Mouse (Mus musculus): ENCODE measurements around the gene Dnajc30.

Gene Dnajc30

GRCm38 (mm10) chr5:135040777-135041176 lies 23.2 kb upstream of the Dnajc30 start:
- POLR2A ChIA-PET, result interaction anchor here in 3 of 4 experiments (0.6 to 3.8 kb wide), 26 partner anchors 9 to 119 kb away, joined by 3 to 54 read pairs (median 4); partner anchors contain the start of genes Abhd11 (in 3 of the 3), Stx1a (in 2 of the 3), Cldn3 (in 1 of the 3) and Cldn4 (in 1 of the 3)
- CTCF ChIA-PET, result interaction anchor here (0.6 to 2.5 kb wide), 10 partner anchors 18 to 390 kb away, joined by 3 to 24 read pairs (median 3); partner anchors contain the start of genes Stx1a (in 1 of the 4) and Vps37d (in 1 of the 4)

DNA sequence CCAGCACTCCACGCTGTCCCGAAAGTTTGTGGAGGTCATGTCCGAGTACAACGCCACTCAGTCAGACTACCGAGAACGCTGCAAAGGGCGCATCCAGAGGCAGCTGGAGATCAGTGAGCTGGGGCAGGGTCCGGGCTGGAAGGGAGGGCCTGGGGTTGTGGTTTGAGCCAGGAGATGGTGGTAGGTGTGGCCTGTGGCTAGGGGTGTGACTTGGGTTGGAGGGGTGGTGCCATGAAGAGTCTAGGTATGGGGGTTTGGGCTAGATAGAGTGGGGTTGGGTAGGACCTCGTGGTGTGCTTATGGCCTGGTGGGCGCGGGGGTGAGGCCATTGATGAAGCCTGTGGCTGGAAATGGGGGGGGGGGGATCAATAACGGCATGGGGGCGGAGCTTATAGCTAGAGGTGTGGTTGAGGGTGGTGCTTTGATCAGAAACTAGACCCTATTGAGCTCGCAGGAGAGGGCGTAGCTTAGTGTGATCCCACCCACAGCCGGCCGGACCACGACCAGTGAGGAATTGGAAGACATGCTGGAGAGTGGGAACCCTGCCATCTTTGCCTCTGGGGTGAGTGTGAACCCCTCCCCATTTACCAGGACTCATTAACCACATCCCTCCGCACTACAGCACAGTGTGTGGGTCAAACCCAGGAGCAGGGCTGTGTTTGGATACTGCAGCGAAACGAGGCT lies 21.8 kb upstream of the Dnajc30 start:
- CTCF ChIA-PET, result interaction anchor here (0.6 to 2.5 kb wide), 26 partner anchors 9 to 355 kb away, joined by 3 to 24 read pairs (median 4); partner anchors contain the start of genes Abhd11 (in 1 of the 4), Limk1 (in 1 of the 4) and Vps37d (in 1 of the 4)

DNA sequence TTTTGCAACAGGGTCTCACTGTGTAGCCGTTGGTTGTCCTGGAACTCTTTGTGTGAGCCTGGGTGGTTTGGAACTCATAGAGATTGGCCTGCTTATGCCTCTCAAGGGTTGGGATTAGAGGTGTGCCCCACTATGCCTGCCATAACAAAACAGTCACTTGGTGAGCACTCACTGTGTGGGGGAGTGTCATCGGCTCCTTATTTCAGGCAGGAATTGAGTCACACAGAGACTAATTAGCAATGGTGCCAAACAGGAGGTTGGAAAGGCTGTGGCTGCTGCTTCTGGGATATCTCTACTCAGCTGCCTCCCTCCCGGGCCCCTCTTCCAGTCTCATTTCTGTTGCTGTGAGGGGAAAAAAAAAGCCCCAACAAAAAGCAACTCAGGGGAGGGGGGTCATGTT lies 19.4 kb upstream of the Dnajc30 start:
- ChIA-PET POLR2A (interaction anchor here in 1 of 4 experiments (0.9 kb wide), 1 partner anchor 28 kb away, joined by 4 read pairs; no protein-coding TSS in a partner anchor), CTCF (interaction anchor here in 2 of 4 experiments (0.7 to 2.1 kb wide), 2 partner anchors 10 to 137 kb away, joined by 6 to 7 read pairs; no protein-coding TSS in a partner anchor)

More for the DNA sequence above, 21.8 kb upstream of the Dnajc30 start:
- POLR2A ChIA-PET, result interaction anchor here (0.6 to 3.8 kb wide), 50 partner anchors 8 to 402 kb away, joined by 3 to 54 read pairs (median 4); partner anchors contain the start of genes Abhd11 (in 3 of the 4), Stx1a (in 3 of the 4), Bud23 (in 2 of the 4) and Cldn3 (in 2 of the 4)

- ChIA-PET POLR2A (interaction anchor here in 3 of 4 experiments (0.6 to 3.1 kb wide), 13 partner anchors 9 to 141 kb away, joined by 3 to 17 read pairs (median 4); partner anchors contain the start of genes Abhd11 (in 2 of the 3), Cldn3 (in 1 of the 3), Mlxipl (in 1 of the 3) and Stx1a (in 1 of the 3)), CTCF (interaction anchor here in 2 of 4 experiments (1.4 to 3.8 kb wide), 3 partner anchors 13 to 141 kb away, joined by 4 to 9 read pairs (median 5); no protein-coding TSS in a partner anchor)
Measured at GRCm38 (mm10) chr5:135048539-135048938, 15.5 kb upstream of the Dnajc30 start.

DNA sequence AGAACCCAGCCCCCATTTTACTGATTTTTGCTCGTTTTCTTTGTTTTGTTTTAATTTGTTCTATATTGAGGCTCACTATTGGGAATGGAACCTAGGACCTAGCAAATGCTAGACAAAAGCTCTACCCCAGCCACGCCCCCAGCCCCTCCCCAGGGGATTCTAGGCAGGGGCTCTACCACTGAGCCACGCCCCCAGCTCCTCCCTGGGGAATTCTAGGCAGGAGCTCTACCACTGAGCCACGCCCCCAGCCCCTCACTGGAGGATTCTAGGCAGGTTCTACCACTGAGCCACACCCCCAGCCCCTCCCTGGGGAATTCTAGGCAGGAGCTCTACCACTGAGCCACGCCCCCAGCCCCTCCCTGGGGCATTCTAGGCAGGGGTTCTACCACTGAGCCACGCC lies 14.7 kb upstream of the Dnajc30 start:
- ChIA-PET CTCF (interaction anchor here in 2 of 4 experiments (1.4 to 3.8 kb wide), 5 partner anchors 14 to 142 kb away, joined by 4 to 9 read pairs (median 5); no protein-coding TSS in a partner anchor), POLR2A (interaction anchor here in 3 of 4 experiments (0.6 to 4.6 kb wide), 16 partner anchors 8 to 216 kb away, joined by 3 to 22 read pairs (median 4); partner anchors contain the start of genes Abhd11 (in 2 of the 3), Cldn3 (in 1 of the 3) and Stx1a (in 1 of the 3))

- ChIA-PET POLR2A (interaction anchor here in 3 of 4 experiments (0.8 to 4.6 kb wide), 9 partner anchors 9 to 146 kb away, joined by 3 to 22 read pairs (median 4); partner anchors contain the start of gene Abhd11 (in 1 of the 3)), CTCF (interaction anchor here in 1 of 4 experiments (0.9 kb wide), 1 partner anchor 11 kb away, joined by 3 read pairs; no protein-coding TSS in a partner anchor)
Measured at GRCm38 (mm10) chr5:135053356-135053755, 10.6 kb upstream of the Dnajc30 start.

DNA sequence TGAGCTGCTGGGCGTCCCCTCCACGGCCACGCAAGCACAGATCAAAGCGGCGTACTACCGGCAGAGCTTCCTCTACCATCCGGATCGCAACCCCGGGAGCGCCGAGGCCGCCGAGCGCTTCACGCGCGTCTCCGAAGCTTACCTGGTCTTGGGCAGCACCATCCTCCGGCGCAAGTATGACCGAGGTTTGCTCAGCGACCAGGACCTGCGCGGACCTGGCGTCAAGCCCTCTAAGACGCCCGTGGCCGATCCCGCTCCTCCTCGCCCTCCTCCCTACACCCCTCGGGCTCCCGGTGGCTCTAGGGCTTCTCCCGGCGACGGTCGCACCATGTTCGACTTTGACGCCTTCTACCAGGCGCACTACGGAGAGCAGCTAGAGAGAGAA lies 372 bp downstream of the Dnajc30 start:
- ChIA-PET POLR2A (interaction anchor here in 3 of 4 experiments (0.6 to 3.0 kb wide), 13 partner anchors 9 to 1067 kb away, joined by 3 to 14 read pairs (median 4); partner anchors contain the start of genes Abhd11 (in 2 of the 3), Vps37d (in 2 of the 3), Stx1a (in 1 of the 3) and Tbl2 (in 1 of the 3)), CTCF (interaction anchor here in 3 of 4 experiments (0.7 to 1.7 kb wide), 4 partner anchors 8 to 49 kb away, joined by 3 to 5 read pairs (median 4); no protein-coding TSS in a partner anchor)

- CTCF ChIA-PET, result interaction anchor here in 2 of 4 experiments (1.7 kb wide), 2 partner anchors 49 kb away, joined by 5 read pairs; no protein-coding TSS in a partner anchor
- POLR2A ChIA-PET, result interaction anchor here in 3 of 4 experiments (0.6 to 3.0 kb wide), 11 partner anchors 8 to 1066 kb away, joined by 3 to 14 read pairs (median 5); partner anchors contain the start of genes Abhd11 (in 2 of the 3) and Vps37d (in 1 of the 3)
Measured at GRCm38 (mm10) chr5:135064909-135065446, 976 bp downstream of the Dnajc30 start, which contains the start of gene Bud23. Gene Bud23, minus strand, starts transcription at chr5:135064959.

DNA sequence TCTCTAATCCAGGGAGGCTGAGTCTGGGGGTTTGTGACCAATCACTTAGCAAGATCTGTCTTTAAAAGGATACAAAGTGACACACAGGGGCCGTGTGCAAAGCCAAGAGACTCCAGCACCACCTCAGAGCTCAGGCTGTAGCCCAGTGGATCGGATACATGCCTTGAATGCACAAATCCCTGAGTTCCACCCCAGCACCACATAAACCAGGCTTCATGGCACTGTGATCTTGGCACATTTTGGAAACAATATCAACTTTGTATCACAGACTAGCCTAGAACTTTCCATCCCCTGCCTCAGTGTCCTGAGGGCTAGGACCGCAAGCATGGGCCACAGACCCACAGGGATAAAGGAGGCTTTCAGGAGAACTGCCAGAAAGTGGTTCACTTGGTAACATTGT lies 2.0 kb downstream of the Dnajc30 start:
- ChIA-PET POLR2A (interaction anchor here in 2 of 4 experiments (0.7 to 3.0 kb wide), 2 partner anchors 24 to 50 kb away, joined by 5 to 10 read pairs; no protein-coding TSS in a partner anchor), CTCF (interaction anchor here in 1 of 4 experiments (1.0 kb wide), 1 partner anchor 13 kb away, joined by 5 read pairs; the partner anchor contains the start of gene Vps37d)

DNA sequence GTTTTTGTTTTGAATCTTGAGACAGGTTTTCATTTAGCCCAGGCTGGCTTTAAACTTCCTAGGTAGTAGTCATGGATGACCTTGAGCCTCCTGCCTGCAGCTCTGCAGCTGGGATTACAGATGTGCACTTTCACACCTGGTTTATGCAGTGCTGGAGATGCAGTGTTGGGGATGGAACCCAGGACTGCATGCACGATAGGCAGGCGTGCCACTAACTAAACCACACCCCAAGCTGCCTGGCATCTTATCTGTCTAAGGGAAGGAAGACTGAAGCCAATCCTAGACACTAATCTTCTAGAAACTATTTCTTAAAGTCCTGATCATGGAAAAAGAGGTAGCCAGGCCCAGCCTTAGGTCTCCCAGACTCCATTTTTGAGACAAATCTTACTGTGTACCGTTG lies 6.4 kb downstream of the Dnajc30 start:
- POLR2A ChIA-PET, result interaction anchor here in 2 of 4 experiments (0.6 to 0.7 kb wide), 2 partner anchors 28 to 48 kb away, joined by 3 read pairs; no protein-coding TSS in a partner anchor
- CTCF ChIA-PET, result interaction anchor here in 1 of 4 experiments (1.0 kb wide), 1 partner anchor 55 kb away, joined by 3 read pairs; no protein-coding TSS in a partner anchor

DNA sequence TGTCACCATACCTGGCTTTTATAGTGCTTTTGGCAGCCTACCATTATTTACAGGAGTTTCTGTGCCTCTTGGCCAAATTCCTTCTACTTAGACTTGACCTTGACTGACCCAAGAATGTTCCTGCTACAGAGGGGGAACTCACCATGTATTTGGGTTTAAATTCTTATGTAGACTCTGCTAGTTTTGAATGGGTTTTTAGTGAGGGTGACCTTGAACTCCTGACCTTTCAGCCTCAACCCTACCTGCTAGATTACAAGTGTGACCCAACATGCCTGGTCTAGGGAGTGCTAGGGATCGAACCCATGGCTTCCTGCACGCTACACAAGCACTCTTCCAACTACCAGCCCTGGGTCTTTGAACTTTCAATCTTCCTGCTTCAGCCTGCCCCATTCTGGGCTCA lies 8.1 kb downstream of the Dnajc30 start:
- CTCF ChIA-PET, result interaction anchor here in 2 of 4 experiments (1.0 to 1.3 kb wide), 2 partner anchors 57 to 106 kb away, joined by 3 to 4 read pairs; no protein-coding TSS in a partner anchor
- POLR2A ChIA-PET, result interaction anchor here in 2 of 4 experiments (1.4 to 1.9 kb wide), 2 partner anchors 62 to 63 kb away, joined by 3 to 6 read pairs; partner anchors contain the start of gene Abhd11 (in 1 of the 2)

GRCm38 (mm10) chr5:135072720-135073119 lies 8.7 kb downstream of the Dnajc30 start:
- ChIA-PET CTCF (interaction anchor here in 3 of 4 experiments (0.6 to 1.9 kb wide), 6 partner anchors 9 to 495 kb away, joined by 3 to 13 read pairs (median 4); partner anchors contain the start of gene Dnajc30 (in 1 of the 3)), POLR2A (interaction anchor here in 3 of 4 experiments (0.6 to 3.7 kb wide), 10 partner anchors 8 to 202 kb away, joined by 3 to 14 read pairs (median 4); partner anchors contain the start of genes Abhd11 (in 2 of the 3), Bud23 (in 1 of the 3), Cldn3 (in 1 of the 3) and Dnajc30 (in 1 of the 3))

GRCm38 (mm10) chr5:135073349-135074150 lies 9.5 kb downstream of the Dnajc30 start:
- CTCF ChIA-PET, result interaction anchor here in 2 of 4 experiments (0.6 to 1.9 kb wide), 3 partner anchors 58 to 495 kb away, joined by 3 to 13 read pairs (median 4); no protein-coding TSS in a partner anchor
- POLR2A ChIA-PET, result interaction anchor here in 3 of 4 experiments (0.6 to 3.7 kb wide), 14 partner anchors 9 to 584 kb away, joined by 3 to 14 read pairs (median 4); partner anchors contain the start of genes Abhd11 (in 2 of the 3), Bud23 (in 1 of the 3), Cldn3 (in 1 of the 3) and Dnajc30 (in 1 of the 3)

- CTCF ChIA-PET, result interaction anchor here (0.6 to 5.5 kb wide), 6 partner anchors 14 to 143 kb away, joined by 3 to 40 read pairs (median 4); partner anchors contain the start of gene Mettl27 (in 1 of the 4)
Measured at GRCm38 (mm10) chr5:135075655-135076054, 11.7 kb downstream of the Dnajc30 start.

GRCm38 (mm10) chr5:135076368-135076767 lies 12.4 kb downstream of the Dnajc30 start:
- POLR2A ChIA-PET, result interaction anchor here in 3 of 4 experiments (0.6 to 2.3 kb wide), 8 partner anchors 12 to 387 kb away, joined by 3 to 7 read pairs (median 4); partner anchors contain the start of genes Bud23 (in 2 of the 3) and Dnajc30 (in 1 of the 3)

More at GRCm38 (mm10) chr5:135075655-135076054, 11.7 kb downstream of the Dnajc30 start:
- POLR2A ChIA-PET, result interaction anchor here in 3 of 4 experiments (0.7 to 3.7 kb wide), 9 partner anchors 11 to 156 kb away, joined by 3 to 14 read pairs (median 4); partner anchors contain the start of genes Dnajc30 (in 2 of the 3), Abhd11 (in 1 of the 3), Bud23 (in 1 of the 3) and Cldn4 (in 1 of the 3)

More at GRCm38 (mm10) chr5:135076368-135076767, 12.4 kb downstream of the Dnajc30 start:
- CTCF ChIA-PET, result interaction anchor here in 3 of 4 experiments (0.6 to 5.5 kb wide), 7 partner anchors 34 to 169 kb away, joined by 3 to 40 read pairs (median 13); partner anchors contain the start of genes Stx1a (in 1 of the 3) and Tmem270 (in 1 of the 3)

Measured in embryonic stem cell, embryonic (primary cell).